Mouse (Mus musculus) ES-E14 (cell line): ENCODE measurements at regions not wholly inside any gene's neighbourhood (a gene's known extent, or its start where the extent isn't known, plus 50 kb on each side); places are given as distances from the start of the nearest gene placed in this dataset.

Experiments used
- CHD2 ChIP-seq: IDR thresholded peaks from 2 replicates; pipeline ENCODE4 v1.6.1; 2014; ENCODE audit warnings: mild to moderate bottlenecking, low read depth, low read length, inconsistent platforms
- HCFC1 ChIP-seq: IDR thresholded peaks from 2 replicates; pipeline ENCODE4 v1.6.1; 2012; ENCODE audit warnings: low read length, inconsistent platforms, borderline replicate concordance; ENCODE audit not compliant: insufficient read depth
- MAFK ChIP-seq: IDR thresholded peaks from 2 replicates; pipeline ENCODE4 v1.6.1; 2014; ENCODE audit warnings: mild to moderate bottlenecking, low read depth, low read length, inconsistent platforms; ENCODE audit not compliant: insufficient read depth
- ZC3H11A ChIP-seq: IDR thresholded peaks from 2 replicates; pipeline ENCODE4 v1.6.1; 2012; ENCODE audit warnings: low read depth, mild to moderate bottlenecking, inconsistent platforms, low read length, borderline replicate concordance
- ZNF384 ChIP-seq: IDR thresholded peaks from 2 replicates; pipeline ENCODE4 v1.6.1; 2012; ENCODE audit warnings: low read depth, low read length, inconsistent platforms

DNA sequence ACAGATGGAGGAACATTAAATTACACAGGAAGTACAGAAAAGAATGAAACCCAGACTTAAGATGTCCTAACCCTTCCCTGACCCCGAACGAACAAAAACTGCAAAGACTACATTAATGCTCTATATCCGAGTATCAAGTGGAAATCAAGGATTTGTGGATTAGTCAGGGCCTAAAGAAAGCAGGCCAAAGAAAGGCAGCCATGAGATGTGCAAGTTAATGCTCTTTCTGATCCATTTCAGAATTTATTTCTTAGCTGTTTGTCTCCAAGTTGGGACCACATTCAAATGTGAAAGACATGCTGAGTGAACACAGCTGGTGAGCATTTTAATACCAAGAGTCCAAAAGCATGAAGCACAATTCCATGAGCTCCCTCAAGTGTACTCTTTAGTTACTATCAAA, 97.1 kb upstream of the Arhgef26 start:
- TF ChIP-seq ZC3H11A = no peak
- TF ChIP-seq HCFC1 = no peak
- TF ChIP-seq ZNF384 = no peak
- TF ChIP-seq MAFK = no peak
- no peak for TF ChIP-seq CHD2
